Mouse (Mus musculus): Measurements from ENCODE around the gene Sytl3. TPM values are rescaled to one million over a fixed set of nuclear protein-coding genes. Genes with fewer than 3 reads are reported as not detected.

Sytl3 gene
- 2.0 and 7.4 TPM in 2 replicates for polyA plus RNA-seq (2012; rRNA removed; ENCODE audit: low replicate concordance)

DNA sequence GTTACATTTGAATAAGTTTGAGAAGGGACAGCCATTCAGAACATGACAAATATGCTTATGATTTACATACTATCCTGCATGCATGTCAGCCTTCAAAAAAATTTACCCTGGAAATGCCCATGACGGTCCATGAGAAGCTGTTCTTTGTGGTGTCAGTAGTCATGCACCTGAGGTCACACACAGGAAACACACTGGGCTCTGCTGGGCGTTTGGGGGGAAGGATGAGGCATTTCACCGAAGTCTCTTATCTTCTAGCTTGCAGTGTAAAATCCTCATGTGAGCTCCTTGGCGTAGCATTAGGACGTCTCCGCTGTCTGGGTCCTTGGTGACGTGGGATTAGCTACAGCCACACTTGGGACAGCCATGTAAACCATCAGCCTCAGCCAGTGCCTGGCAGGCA, at the start of gene Sytl3:
TSS of gene Sytl3 (plus strand) at position 293 of the 400 bp plus-strand sequence.

GRCm38 (mm10) chr17:6655567-6656281, 3.2 kb upstream of the Sytl3 start, which contains the start of gene Dynlt1f:
Gene Dynlt1f, minus strand, starts transcription at chr17:6655900.

DNA sequence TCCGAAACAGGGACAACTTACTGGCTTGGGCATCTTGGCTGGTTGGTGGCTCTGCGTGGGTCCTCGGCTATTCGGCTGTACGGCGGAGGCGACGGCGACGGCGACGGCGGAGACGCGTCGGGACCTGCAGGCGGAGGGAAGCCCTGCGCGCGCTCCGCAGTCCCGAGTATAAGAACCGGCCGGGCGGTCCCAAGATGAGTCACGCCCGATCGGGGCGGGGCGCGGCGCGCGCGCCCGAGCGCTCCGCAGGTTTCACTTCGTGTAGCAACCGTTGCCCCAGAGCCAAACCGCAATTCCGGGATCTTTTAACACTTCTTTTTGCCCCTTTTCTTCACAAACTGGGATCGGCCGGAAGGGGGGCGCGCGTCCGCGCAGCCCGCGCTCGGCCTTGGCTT, 123.7 kb downstream of the Sytl3 start, which contains the start of gene Ezr:
TSS of gene Ezr (minus strand) at position 174 of the 395 bp plus-strand sequence.

Other genes with a start within 250 kb of the Sytl3 start
- 291 and 349 TPM in 2 replicates for gene Dynlt1b, start 229.0 kb upstream of the Sytl3 start, polyA plus RNA-seq (2012; rRNA removed; ENCODE audit: low replicate concordance)
- gene Dynlt1c, start 57.4 kb upstream of the Sytl3 start, polyA plus RNA-seq (2012; rRNA removed; ENCODE audit: low replicate concordance): 4.6 and 4.7 TPM in 2 replicates
- 44.6 and 63.9 TPM in 2 replicates for gene Dynlt1f, start 3.2 kb upstream of the Sytl3 start, polyA plus RNA-seq (2012; rRNA removed; ENCODE audit: low replicate concordance)
- 102 and 171 TPM in 2 replicates for gene Ezr, start 123.7 kb downstream of the Sytl3 start, polyA plus RNA-seq (2012; rRNA removed; ENCODE audit: low replicate concordance)

Measured in duodenum, adult 2 months (tissue).